Mouse (Mus musculus) megakaryocyte-erythroid progenitor cell, adult 5-6 weeks (primary cell): ENCODE data around the gene Nptx1. TPM values are rescaled to one million over a fixed set of nuclear protein-coding genes. Genes with fewer than 3 reads are reported as not detected.

Source experiments
- ATAC-seq: replicated peaks from 2 replicates; pipeline ENCODE4 v1.8.0; 2016; ENCODE audit warnings: mild to moderate bottlenecking, inconsistent platforms; ENCODE audit not compliant: severe bottlenecking, poor library complexity, low FRiP score, low TSS enrichment
- total RNA-seq, 2 experiments: library from RNA; stranded (forward) in 1 of 2; stranded (reverse) in 1 of 2; fragments of 200-1000, 215-1000 nt in 1 of 2; fragments of >200 nt in 1 of 2; fragmentation: Nextera tagmentation in 1 of 2; gene quantifications; 2 replicates each; pipeline ENCODE4 v1.2.3; 2014 to 2017

The Nptx1 gene
- total RNA-seq, 2 experiments from 2014 or later: not detected

DNA sequence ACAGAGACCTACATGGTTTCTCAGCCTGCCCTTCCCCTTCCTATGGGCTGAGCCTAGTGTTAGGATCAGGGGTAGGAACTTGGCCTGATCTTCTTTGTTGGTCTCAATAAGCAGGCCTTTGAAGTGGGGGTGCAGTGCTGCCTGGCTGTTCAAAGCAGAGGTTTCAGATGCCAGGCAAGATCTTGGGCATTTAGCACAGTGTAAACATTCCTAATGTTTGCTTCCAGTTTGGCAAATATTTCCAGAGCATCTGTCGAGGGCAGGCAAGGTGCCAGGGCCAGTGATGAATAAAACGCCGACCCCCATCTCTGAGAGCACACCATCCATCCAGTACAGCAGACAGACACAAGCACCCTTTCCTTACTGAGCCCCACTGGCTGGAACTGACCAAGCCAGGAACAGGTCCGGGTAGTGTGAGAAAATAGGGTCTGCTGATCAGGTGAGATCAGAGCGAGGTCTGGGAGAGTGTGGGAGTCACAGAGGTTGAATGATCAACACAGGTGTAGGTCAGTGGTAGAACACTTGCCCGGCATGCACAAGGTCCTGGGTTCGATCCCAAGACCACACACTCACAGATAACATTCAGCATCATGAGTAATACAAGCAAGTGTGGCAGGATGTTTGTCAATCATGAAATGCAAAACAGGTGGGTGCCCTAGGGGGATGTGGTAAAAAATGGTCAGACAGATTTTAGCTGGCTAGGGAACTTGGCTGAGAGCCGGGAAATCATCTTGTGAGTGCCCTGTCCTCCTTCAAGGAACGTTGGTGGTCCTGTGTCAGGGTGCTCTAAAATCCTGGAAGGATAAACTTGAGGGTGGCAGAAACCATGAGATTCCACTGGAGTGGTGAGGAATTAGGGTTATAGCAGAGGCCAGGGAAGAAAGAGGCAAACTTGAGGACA, 5.6 kb upstream of the Nptx1 start:
- ATAC-seq: no peak

GRCm38 (mm10) chr11:119552301-119552700, 4.7 kb upstream of the Nptx1 start:
- no peak for ATAC-seq

DNA sequence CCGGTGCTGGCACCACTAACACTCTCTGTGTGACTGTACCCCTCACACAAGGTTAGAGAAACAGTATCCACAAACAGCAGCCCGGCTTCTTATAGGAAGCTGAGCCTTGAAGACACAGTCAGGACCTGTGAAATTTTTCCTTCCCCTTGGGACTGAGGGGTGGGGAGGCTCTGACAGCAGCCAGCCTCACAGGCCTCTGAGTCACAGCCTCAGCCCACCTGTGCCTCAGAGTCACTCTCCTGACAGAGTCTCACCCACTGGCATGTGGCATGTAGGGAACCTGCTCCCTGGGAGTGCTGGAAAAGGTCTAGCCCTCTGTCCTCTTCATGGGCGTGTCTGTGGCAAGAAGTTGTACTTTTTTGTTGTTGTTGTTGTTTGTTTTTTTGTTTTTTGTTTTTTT, 3.9 kb upstream of the Nptx1 start:
- ATAC-seq: no peak

GRCm38 (mm10) chr11:119550546-119551335, 3.2 kb upstream of the Nptx1 start:
- no peak for ATAC-seq

DNA sequence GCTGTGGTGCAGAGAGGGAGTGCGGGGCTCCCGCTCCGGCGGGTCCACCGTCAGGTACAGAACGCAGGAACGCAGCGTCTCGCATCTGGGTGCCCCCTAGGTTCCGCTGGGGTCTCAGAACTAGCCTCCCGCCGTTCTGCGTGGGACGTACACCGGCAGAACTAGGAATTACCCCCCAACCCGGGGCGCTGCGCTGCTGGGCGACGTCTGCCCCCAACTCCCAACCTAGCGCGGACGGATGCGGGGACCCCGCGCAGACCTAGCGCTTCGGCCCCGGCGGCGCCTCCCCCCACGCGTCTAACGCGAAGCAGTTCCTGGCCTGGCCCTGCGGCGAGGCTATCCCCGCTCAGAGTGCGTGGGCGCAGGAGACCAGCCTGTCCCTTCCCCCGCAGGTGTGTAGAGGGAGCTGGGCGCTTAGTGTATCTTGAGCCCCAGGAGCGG, 1.8 kb upstream of the Nptx1 start:
- ATAC-seq: no peak

GRCm38 (mm10) chr11:119548741-119549370, 1.3 kb upstream of the Nptx1 start:
- ATAC-seq: no peak

- ATAC-seq: no peak
Measured at GRCm38 (mm10) chr11:119547951-119548591, 518 bp upstream of the Nptx1 start.

DNA sequence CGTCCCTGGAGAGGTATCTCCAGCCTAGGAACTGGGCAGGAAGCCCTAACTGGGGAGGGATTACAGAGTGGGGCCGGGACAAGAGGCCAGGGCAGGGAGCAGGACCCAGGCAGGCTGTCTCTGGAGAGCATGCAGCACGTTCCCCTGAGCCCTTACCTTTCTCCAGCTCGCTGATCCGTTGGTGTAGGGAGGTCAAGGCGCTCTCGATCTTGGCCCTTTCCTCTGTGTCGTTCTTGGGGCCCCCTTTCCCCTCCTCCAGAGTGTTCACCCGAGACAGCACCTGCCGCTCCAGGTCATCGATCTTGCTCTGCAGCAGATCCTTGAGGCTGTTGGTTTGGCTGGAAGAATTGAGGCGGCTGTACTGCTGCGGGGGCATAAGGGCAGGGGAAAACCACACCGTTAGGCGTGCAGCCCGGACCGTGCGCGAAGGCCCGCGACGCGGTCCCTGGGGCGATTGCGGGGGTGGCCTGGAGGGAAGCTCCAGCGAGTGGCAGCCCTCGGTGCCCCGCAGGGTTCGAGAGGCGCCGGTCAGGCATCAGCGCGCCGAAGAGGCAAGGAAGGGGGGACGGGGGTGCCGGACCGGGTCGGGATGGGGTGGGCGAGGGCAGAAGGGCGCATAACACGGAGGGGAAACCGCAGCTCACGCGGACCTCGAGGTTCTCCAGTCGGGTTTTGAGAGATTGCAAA, 914 bp downstream of the Nptx1 start:
- no peak for ATAC-seq

GRCm38 (mm10) chr11:119545741-119546495, 1.6 kb downstream of the Nptx1 start:
- ATAC-seq: no peak

GRCm38 (mm10) chr11:119545281-119545680, 2.3 kb downstream of the Nptx1 start:
- no peak for ATAC-seq

DNA sequence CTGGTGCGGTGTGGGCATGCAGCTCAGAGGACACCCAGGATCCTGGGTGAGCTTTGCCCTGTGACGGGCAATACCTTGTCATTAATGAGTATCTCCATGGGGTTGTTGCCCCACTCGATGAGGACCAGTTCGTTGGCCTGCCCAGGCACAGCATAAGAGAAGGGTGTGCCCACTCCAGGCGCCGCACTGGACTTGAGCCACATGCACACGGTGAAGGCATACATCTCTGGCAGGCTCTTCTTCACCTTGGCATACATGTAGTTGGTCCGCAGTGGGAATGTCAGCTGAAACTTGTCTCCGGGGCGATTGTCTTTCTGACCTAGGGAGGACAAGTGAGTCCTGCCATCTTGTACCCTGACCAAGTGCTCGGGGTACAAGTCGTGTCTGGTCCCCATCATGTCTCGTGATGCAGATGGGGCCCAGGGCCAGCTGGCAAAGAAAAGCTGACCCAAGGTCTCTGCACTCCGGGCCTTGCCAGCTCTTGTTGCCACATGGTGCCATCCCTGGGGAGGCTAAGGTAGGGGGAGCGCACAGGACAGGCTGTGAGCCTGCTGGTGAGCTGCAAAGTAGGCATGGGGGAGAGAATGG, 2.9 kb downstream of the Nptx1 start:
- ATAC-seq: no peak

DNA sequence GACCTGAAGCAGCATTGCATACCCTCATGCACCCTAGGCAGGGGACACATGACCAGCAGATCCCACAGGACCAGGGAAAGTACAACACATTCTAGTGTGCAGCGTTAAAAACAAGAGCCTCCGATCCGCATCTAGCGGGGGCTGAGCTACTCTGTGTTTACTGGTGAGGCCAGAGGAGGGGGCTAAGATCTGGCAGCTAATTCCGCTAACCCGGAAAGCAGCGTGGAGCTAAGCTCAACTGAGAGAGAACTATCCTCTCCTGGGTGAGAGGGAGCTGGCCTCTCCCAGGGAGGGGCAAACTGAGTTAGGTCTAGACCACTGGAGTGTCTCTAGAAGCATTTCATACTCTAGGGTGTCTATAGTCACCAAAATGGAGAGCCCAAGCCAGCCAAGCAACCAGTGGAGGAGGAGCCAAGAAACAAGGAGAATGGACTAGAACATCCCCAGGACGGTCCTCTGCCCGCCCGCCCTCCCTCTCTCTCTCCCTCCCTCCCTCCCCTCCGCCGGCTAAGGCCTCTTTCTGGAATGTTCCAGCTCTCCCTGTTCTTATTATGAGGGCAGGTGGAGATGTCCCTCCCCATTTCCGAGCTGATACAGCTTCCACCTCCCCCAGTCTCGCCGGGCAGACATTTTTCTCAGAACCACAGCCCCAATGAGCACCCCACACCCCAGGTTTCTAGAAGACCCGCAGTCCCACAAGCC, 3.6 kb downstream of the Nptx1 start:
- no peak for ATAC-seq

- ATAC-seq: no peak
Measured at GRCm38 (mm10) chr11:119542886-119543285, 4.7 kb downstream of the Nptx1 start.

- no peak for ATAC-seq
Measured at GRCm38 (mm10) chr11:119542371-119542770, 5.2 kb downstream of the Nptx1 start.

DNA sequence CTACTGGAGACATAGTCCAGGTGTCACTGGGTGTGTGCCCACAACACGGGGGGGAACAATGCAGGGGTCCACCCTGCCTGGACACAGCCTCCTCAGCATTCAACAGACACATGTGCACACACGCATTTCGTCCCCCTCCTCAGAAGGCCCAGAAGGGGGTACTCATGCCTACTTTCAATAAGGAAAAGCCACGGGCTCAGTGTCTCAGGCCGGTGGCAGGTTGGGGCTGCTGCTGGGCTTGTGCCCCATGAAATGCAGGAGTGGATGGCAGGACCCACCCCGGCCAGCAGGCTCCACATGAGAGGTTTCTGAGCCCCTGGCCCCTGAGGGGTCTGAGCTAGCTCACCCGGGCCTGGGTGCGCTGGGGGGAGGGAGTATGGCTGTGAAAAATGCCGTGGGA, 6.5 kb downstream of the Nptx1 start:
- ATAC-seq: no peak

- no peak for ATAC-seq
Measured at GRCm38 (mm10) chr11:119540560-119540959, 7.0 kb downstream of the Nptx1 start.

GRCm38 (mm10) chr11:119539944-119540343, 7.6 kb downstream of the Nptx1 start:
- ATAC-seq: no peak
